Mouse (Mus musculus): ENCODE measurements around the gene Cspg5. TPM values are rescaled to one million over a fixed set of nuclear protein-coding genes. Genes with fewer than 3 reads are reported as not detected.
A peak's percentile ranks its signal among the peaks of the same experiment; 100 is the strongest.

Cspg5 gene
- polyA plus RNA-seq, 1 experiment from 2014 or later, result 7.7 TPM

- no peak overlapping the region for H3K4me2 ChIP-seq
- H3K9ac ChIP-seq, result no peak overlapping the region
- no peaks in the 10 kb centered on the region for H3K27me3 ChIP-seq
- WGBS, result 86% methylated on average over 16 of the region's 16 CpGs
- ATAC-seq (ENCODE audit: insufficient number of reproducible peaks, insufficient read depth, low FRiP score, low TSS enrichment, low read depth), result no peak
- no peaks in the 10 kb centered on the region for H3K4me1 ChIP-seq
- H3K4me3 ChIP-seq, result no peak overlapping the region
- peaks cover 92% of the 10 kb centered on the region for H3K36me3 ChIP-seq
- H3K27ac ChIP-seq, result no peak overlapping the region
- no peaks in the 10 kb centered on the region for H3K9me3 ChIP-seq
Observed at GRCm38 (mm10) chr9:110230395-110231071, 13.1 kb upstream of the Cspg5 start.

GRCm38 (mm10) chr9:110234962-110235361, 8.6 kb upstream of the Cspg5 start:
- 96% methylated on average over 6 of the region's 6 CpGs for WGBS
- ATAC-seq (ENCODE audit: insufficient number of reproducible peaks, insufficient read depth, low FRiP score, low TSS enrichment, low read depth), result no peak

GRCm38 (mm10) chr9:110244567-110244888, 945 bp downstream of the Cspg5 start:
- no peak overlapping the region for H3K27ac ChIP-seq
- peak overlapping the region; percentile 60 for H3K4me3 ChIP-seq
- peak overlapping the region; percentile 65 for H3K9ac ChIP-seq
- 23% methylated on average over 7 of the region's 7 CpGs for WGBS
- no peaks in the 10 kb centered on the region for H3K9me3 ChIP-seq
- ATAC-seq (ENCODE audit: insufficient number of reproducible peaks, insufficient read depth, low FRiP score, low TSS enrichment, low read depth), result no peak
- peaks cover 21% of the 10 kb centered on the region for H3K4me1 ChIP-seq
- peak overlapping the region; percentile 96 for H3K4me2 ChIP-seq
- peaks cover 49% of the 10 kb centered on the region for H3K27me3 ChIP-seq
- peaks cover 19% of the 10 kb centered on the region for H3K36me3 ChIP-seq

More at GRCm38 (mm10) chr9:110234962-110235361, 8.6 kb upstream of the Cspg5 start:
- no peak overlapping the region for H3K27ac ChIP-seq
- peaks cover 93% of the 10 kb centered on the region for H3K36me3 ChIP-seq
- no peak overlapping the region for H3K4me3 ChIP-seq
- no peak overlapping the region for H3K4me2 ChIP-seq
- H3K4me1 ChIP-seq, result no peaks in the 10 kb centered on the region
- no peaks in the 10 kb centered on the region for H3K9me3 ChIP-seq
- H3K27me3 ChIP-seq, result no peaks in the 10 kb centered on the region
- H3K9ac ChIP-seq, result no peak overlapping the region

- no peaks in the 10 kb centered on the region for H3K9me3 ChIP-seq
- H3K4me1 ChIP-seq, result peaks cover 26% of the 10 kb centered on the region
- H3K4me2 ChIP-seq, result peak overlapping the region; percentile 96
- 1% methylated on average over 86 of the region's 93 CpGs for WGBS
- peak overlapping the region; percentile 65 for H3K9ac ChIP-seq
- no peak for ATAC-seq (ENCODE audit: insufficient number of reproducible peaks, insufficient read depth, low FRiP score, low TSS enrichment, low read depth)
- peaks cover 49% of the 10 kb centered on the region for H3K27me3 ChIP-seq
- peaks cover 16% of the 10 kb centered on the region for H3K36me3 ChIP-seq
- H3K4me3 ChIP-seq, result peak overlapping the region; percentile 60
- H3K27ac ChIP-seq, result no peak overlapping the region
Observed at GRCm38 (mm10) chr9:110244889-110245589, 1.5 kb downstream of the Cspg5 start.

- peaks cover 33% of the 10 kb centered on the region for H3K4me1 ChIP-seq
- peak overlapping the region; percentile 60 for H3K4me3 ChIP-seq
- no peaks in the 10 kb centered on the region for H3K9me3 ChIP-seq
- peak; percentile 57 for ATAC-seq (ENCODE audit: insufficient number of reproducible peaks, insufficient read depth, low FRiP score, low TSS enrichment, low read depth)
- no peak overlapping the region for H3K27ac ChIP-seq
- peaks cover 49% of the 10 kb centered on the region for H3K27me3 ChIP-seq
- peak overlapping the region; percentile 65 for H3K9ac ChIP-seq
- H3K4me2 ChIP-seq, result peak overlapping the region; percentile 96
- WGBS, result 2% methylated on average over 40 of the region's 40 CpGs
- peaks cover 9% of the 10 kb centered on the region for H3K36me3 ChIP-seq
Observed at GRCm38 (mm10) chr9:110245590-110246320, 2.2 kb downstream of the Cspg5 start.

GRCm38 (mm10) chr9:110246321-110246640, 2.7 kb downstream of the Cspg5 start:
- peak overlapping the region; percentile 65 for H3K9ac ChIP-seq
- H3K36me3 ChIP-seq, result peaks cover 6% of the 10 kb centered on the region
- H3K4me2 ChIP-seq, result peak overlapping the region; percentile 96
- peak overlapping the region; percentile 60 for H3K4me3 ChIP-seq
- no peaks in the 10 kb centered on the region for H3K9me3 ChIP-seq
- H3K27me3 ChIP-seq, result peaks cover 49% of the 10 kb centered on the region
- ATAC-seq (ENCODE audit: insufficient number of reproducible peaks, insufficient read depth, low FRiP score, low TSS enrichment, low read depth), result peak; percentile 45; the same call in 1 of the 2 replicates
- 35% methylated on average over 13 of the region's 13 CpGs for WGBS
- H3K27ac ChIP-seq, result no peak overlapping the region
- peaks cover 34% of the 10 kb centered on the region for H3K4me1 ChIP-seq

- peaks cover 34% of the 10 kb centered on the region for H3K4me1 ChIP-seq
- 82% methylated on average over 10 of the region's 10 CpGs for WGBS
- no peaks in the 10 kb centered on the region for H3K36me3 ChIP-seq
- peaks cover 42% of the 10 kb centered on the region for H3K27me3 ChIP-seq
- ATAC-seq (ENCODE audit: insufficient number of reproducible peaks, insufficient read depth, low FRiP score, low TSS enrichment, low read depth), result no peak
- H3K4me3 ChIP-seq, result no peak overlapping the region
- H3K27ac ChIP-seq, result no peak overlapping the region
- H3K4me2 ChIP-seq, result no peak overlapping the region
- H3K9ac ChIP-seq, result no peak overlapping the region
- H3K9me3 ChIP-seq, result no peaks in the 10 kb centered on the region
Observed at GRCm38 (mm10) chr9:110247049-110247448, 3.5 kb downstream of the Cspg5 start.

GRCm38 (mm10) chr9:110248861-110249260, 5.3 kb downstream of the Cspg5 start:
- Histone ChIP-seq H3K4me2 (no peak overlapping the region), H3K9ac (no peak overlapping the region), H3K27me3 (peaks cover 27% of the 10 kb centered on the region), H3K9me3 (no peaks in the 10 kb centered on the region), H3K4me3 (no peak overlapping the region), H3K27ac (no peak overlapping the region), H3K36me3 (no peaks in the 10 kb centered on the region), H3K4me1 (peaks cover 34% of the 10 kb centered on the region)
- ATAC-seq (ENCODE audit: insufficient number of reproducible peaks, insufficient read depth, low FRiP score, low TSS enrichment, low read depth), result no peak
- 79% methylated on average over 2 of the region's 2 CpGs for WGBS

GRCm38 (mm10) chr9:110249823-110250543, 6.4 kb downstream of the Cspg5 start:
- H3K36me3 ChIP-seq, result no peaks in the 10 kb centered on the region
- no peaks in the 10 kb centered on the region for H3K9me3 ChIP-seq
- peaks cover 15% of the 10 kb centered on the region for H3K27me3 ChIP-seq
- H3K4me3 ChIP-seq, result peak overlapping the region; percentile 6; the same call in 1 of the 2 replicates
- 0 out of 2 replicates have a peak, but pooled peaks have one; percentile 20 for ATAC-seq (ENCODE audit: insufficient number of reproducible peaks, insufficient read depth, low FRiP score, low TSS enrichment, low read depth)
- H3K27ac ChIP-seq, result peak overlapping the region; percentile 88
- peaks cover 28% of the 10 kb centered on the region for H3K4me1 ChIP-seq
- peak overlapping the region; percentile 49 for H3K4me2 ChIP-seq
- peak overlapping the region; percentile 58 for H3K9ac ChIP-seq
- 7% methylated on average over 11 of the region's 11 CpGs for WGBS

GRCm38 (mm10) chr9:110250776-110251175, 7.2 kb downstream of the Cspg5 start:
- no peak overlapping the region for H3K9ac ChIP-seq
- H3K9me3 ChIP-seq, result no peaks in the 10 kb centered on the region
- no peak overlapping the region for H3K27ac ChIP-seq
- WGBS, result 89% methylated on average over 14 of the region's 14 CpGs
- H3K4me1 ChIP-seq, result peaks cover 27% of the 10 kb centered on the region
- ATAC-seq (ENCODE audit: insufficient number of reproducible peaks, insufficient read depth, low FRiP score, low TSS enrichment, low read depth), result no peak
- H3K36me3 ChIP-seq, result no peaks in the 10 kb centered on the region
- no peak overlapping the region for H3K4me3 ChIP-seq
- no peak overlapping the region for H3K4me2 ChIP-seq
- peaks cover 9% of the 10 kb centered on the region for H3K27me3 ChIP-seq

GRCm38 (mm10) chr9:110255407-110256019, 11.9 kb downstream of the Cspg5 start:
- peaks cover 3% of the 10 kb centered on the region; the same call in 1 of the 2 replicates for H3K4me1 ChIP-seq
- no peak overlapping the region for H3K4me2 ChIP-seq
- no peaks in the 10 kb centered on the region; the same call in 1 of the 2 replicates for H3K27me3 ChIP-seq
- H3K9me3 ChIP-seq, result no peaks in the 10 kb centered on the region
- ATAC-seq (ENCODE audit: insufficient number of reproducible peaks, insufficient read depth, low FRiP score, low TSS enrichment, low read depth), result no peak
- no peak overlapping the region for H3K9ac ChIP-seq
- WGBS, result 73% methylated on average over 15 of the region's 15 CpGs
- no peak overlapping the region for H3K4me3 ChIP-seq
- H3K27ac ChIP-seq, result no peak overlapping the region
- no peaks in the 10 kb centered on the region for H3K36me3 ChIP-seq
